Mouse (Mus musculus) T-helper 17 cell (primary cell): ENCODE data around the gene Sval3.

Experiments used
- in situ Hi-C, 2 experiments: fragments of 300-600 bp; cut with MboI, MseI; formaldehyde crosslinking; loops; 1 replicate in 1 of 2; 2 replicates in 1 of 2; pipeline ENCODE4 v1.15.1; 2025; ENCODE audit warnings: high pct_unique_total_duplicates in 2 of 2

Gene Sval3

DNA sequence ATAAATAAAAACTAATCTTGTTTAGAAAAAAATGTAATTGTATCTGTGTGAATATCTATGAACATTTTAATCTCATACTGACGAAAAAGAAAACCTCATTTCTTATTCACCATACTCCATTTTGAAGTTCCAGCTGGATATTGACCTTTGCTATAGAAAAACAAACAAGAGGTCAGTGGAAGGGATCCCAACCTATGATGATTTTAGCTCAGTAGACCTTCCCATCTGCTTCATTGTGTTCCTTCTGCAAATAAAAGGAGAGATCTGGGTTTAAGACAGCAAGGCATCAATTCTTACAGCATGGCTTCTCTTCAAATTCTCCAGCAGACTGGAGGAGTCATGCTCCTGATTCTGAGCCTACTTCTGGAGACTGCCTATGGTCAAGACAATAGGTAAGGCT, at the start of gene Sval3:
Gene Sval3, plus strand, starts transcription at position 301 of the 400 bp plus-strand sequence.
- in situ Hi-C loops = no loop called here

DNA sequence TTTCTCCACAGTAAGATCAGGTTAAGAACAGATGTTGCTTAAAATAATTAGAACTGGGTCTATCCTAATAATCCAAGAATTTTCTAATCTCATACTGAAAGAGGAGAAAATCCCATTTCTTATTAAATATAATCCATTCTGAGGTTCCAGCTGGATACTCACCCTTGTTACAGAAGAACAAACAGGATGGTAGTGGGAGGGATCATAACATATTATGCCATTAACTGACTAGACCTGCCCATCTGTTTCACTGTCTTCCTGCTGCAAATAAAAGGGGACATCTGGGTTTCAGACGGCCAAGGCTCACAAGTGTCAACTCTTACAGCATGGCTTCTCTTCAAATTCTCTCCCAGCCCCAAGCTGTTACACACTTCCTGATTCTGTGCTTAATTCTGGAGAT, 16.6 kb upstream of the Sval3 start, which contains the start of gene Sval1:
Gene Sval1, plus strand, starts transcription at position 301 of the 400 bp plus-strand sequence.
- in situ Hi-C loops = no loop called here
